In the genomic region with DNA sequence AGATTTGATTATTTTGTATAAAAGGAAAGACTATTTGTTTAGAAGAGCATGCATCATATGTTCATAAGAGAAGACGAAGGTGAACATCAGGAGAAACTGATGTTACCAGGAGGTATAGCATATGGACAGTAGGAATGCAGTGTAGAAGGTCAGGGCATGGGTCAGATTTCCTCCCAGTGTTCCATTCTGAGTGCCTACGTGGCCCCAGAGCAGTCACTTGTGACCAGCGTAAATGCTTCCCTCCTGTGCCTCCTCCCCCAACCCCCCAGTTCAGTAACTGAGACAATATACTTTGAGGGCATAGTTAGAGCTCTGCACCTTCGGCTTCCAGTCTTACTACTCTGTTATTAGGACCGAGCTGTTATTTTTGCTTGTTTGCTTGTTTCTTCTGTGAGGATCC, we compare ENCODE assay signal across 15 mouse cellular contexts.
"Had no signal": no experiment of that assay in that cellular context is flagged by ENCODE, and none has a peak within 500 bp of the region (broad histone marks: within the 10 kb centered on the region; RNA-seq: fewer than 3 reads in every experiment).

No protein-coding gene starts in this region.

- H3K36me3 ChIP-seq: neural tube, embryonic 15.5 days; stomach, embryonic 15.5 days had no signal

- DNase-seq: retina, postnatal 1 day; right cerebral cortex, adult 18-20 months; right cerebral cortex, postnatal 14 days; right cerebral cortex, postnatal 25 days; right cerebral cortex, postnatal 4 days; spleen, adult 18-20 months; thymus, adult 18-20 months; thymus, adult 2 months; thymus, postnatal 14 days; thymus, postnatal 25 days; thymus, postnatal 36 days; thymus, postnatal 4 days had no signal

- H3K4me1 ChIP-seq: stomach, embryonic 15.5 days had no signal

- H3K4me2 ChIP-seq: neural tube, embryonic 15.5 days; stomach, embryonic 15.5 days had no signal

- H3K27ac ChIP-seq: neural tube, embryonic 15.5 days; stomach, embryonic 15.5 days; stomach, postnatal 0 days had no signal

- H3K9ac ChIP-seq: neural tube, embryonic 15.5 days; stomach, embryonic 15.5 days had no signal

- H3K4me3 ChIP-seq: neural tube, embryonic 15.5 days; stomach, embryonic 15.5 days had no signal

- H3K27me3 ChIP-seq: neural tube, embryonic 15.5 days; stomach, embryonic 15.5 days had no signal

- H3K9me3 ChIP-seq: neural tube, embryonic 15.5 days; stomach, embryonic 15.5 days had no signal
